Mouse (Mus musculus) central nervous system, embryonic 14 days (tissue): ENCODE measurements around the gene Nxt1. TPM values are rescaled to one million over a fixed set of nuclear protein-coding genes. Genes with fewer than 3 reads are reported as not detected.

Source experiments
- polyA plus RNA-seq: library from polyadenylated mRNA; depleted of rRNA; stranded (reverse); fragments of >200 nt; gene quantifications from 2 replicates; pipeline ENCODE4 v1.2.3, GENCODE M21; 2012; rRNA removed

Nxt1 gene
- 53.3 and 62.9 TPM in 2 replicates for polyA plus RNA-seq

DNA sequence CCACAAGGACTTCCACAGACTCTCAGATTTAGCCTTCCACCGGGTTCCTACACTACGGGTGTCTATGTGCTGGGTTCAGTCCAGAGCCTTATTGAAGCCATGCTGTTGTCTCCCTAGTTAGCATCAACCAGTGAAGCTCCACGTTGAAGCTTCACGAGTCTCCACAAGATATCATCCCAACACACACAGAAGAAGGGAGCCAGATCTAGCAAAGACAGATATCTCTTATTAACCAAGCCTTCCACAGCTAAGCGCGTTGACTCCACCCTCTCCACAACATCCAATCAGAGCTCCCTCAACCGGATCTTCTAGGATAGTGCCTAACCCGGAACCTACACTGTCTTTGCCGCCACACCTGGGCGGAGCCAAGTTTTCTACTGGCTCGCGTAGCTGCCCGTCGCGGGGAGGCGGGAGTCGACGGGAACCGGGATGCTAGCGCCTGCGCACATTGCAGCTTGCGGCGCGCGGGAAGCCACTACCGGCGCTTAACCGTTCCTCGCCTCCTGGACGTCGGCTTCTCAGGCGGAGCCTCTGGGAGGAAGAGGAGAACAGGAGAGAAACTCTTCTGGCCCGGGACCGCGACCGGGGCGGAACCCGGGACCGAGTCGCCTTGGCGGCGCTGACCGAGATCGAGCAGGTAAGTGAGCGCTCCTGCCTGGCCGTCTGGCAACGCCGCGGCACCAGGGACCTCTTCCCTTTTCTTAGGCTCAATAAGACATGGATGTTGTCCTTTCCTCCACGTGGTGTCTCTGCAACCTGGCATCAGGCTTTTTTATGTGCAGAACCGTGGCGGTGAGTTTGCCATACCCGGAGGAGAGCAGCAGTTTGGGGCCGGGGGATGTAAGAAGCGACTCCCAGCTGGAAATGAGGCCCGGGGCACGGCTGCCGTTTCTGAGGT, at the start of gene Nxt1:
TSS of gene Nxt1 (plus strand) at position 403 of the 898 bp plus-strand sequence.

DNA sequence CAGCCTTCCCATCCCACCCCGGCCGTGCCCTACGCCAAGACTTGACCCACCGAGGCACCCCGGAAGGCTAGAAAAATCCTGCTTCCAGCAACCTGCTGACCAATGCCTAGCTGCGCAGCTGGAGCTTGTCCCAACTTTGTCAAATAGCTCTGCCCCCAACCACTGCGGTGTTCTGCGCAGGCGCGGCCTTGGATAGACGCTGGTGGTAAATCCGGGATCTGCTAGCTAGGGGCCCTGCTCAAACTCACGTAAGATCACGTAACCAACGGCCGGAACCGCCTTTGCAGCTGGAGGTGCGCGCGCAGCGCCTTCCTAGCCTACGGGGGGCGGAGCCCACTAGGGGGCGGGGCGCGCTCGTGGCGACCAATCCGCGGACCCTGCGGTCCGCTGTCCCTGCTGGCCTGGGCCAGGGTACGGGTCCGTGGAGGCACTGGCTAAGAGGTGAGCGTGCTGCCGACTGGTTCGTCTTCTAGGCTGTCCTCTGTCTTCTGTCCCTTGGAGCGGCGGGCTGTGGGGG, 8.4 kb downstream of the Nxt1 start, which contains the start of gene Gzf1:
TSS of gene Gzf1 (plus strand) at position 249 of the 517 bp plus-strand sequence.

Other genes starting within 250 kb of the Nxt1 start
- 8.9 and 9.4 TPM in 2 replicates for gene Cd93, start 229.0 kb upstream of the Nxt1 start, polyA plus RNA-seq
- gene Gzf1, start 8.4 kb downstream of the Nxt1 start, polyA plus RNA-seq = 15.8 and 17.5 TPM in 2 replicates
- gene Napb, start 59.9 kb downstream of the Nxt1 start, polyA plus RNA-seq = 31.3 and 33.1 TPM in 2 replicates
- gene Cstl1, start 77.8 kb downstream of the Nxt1 start, polyA plus RNA-seq = not detected in 2 replicates
- gene Cst11, start 98.9 kb downstream of the Nxt1 start, polyA plus RNA-seq = not detected in 2 replicates
- not detected in 2 replicates for gene 8030411F24Rik, start 109.4 kb downstream of the Nxt1 start, polyA plus RNA-seq
- gene Cst12, start 116.8 kb downstream of the Nxt1 start, polyA plus RNA-seq = not detected in 2 replicates
- not detected in 2 replicates for gene Cst8, start 126.2 kb downstream of the Nxt1 start, polyA plus RNA-seq
- gene Cst13, start 147.5 kb downstream of the Nxt1 start, polyA plus RNA-seq = not detected in 2 replicates
- gene Cst9, start 162.5 kb downstream of the Nxt1 start, polyA plus RNA-seq = not detected in 2 replicates
- not detected in 2 replicates for gene 9230104L09Rik, start 192.4 kb downstream of the Nxt1 start, polyA plus RNA-seq
- 489 and 501 TPM in 2 replicates for gene Cst3, start 203.1 kb downstream of the Nxt1 start, polyA plus RNA-seq